Mouse (Mus musculus): Measurements from ENCODE around the gene 4930404H24Rik. TPM values are rescaled to one million over a fixed set of nuclear protein-coding genes. Genes with fewer than 3 reads are reported as not detected.
"Not testable (repeated sequence)": the region's sequence is repeated elsewhere in the genome, so short reads cannot be mapped to it uniquely, and the experiment has no call there.

Gene 4930404H24Rik
- polyA plus RNA-seq, 1 experiment = not detected

- Histone ChIP-seq H3K4me1 (ENCODE audit: control insufficient read depth, insufficient read depth, insufficient read length, low read length) (peaks cover 8% of the 10 kb centered on the region; the same call in 1 of the 2 replicates), H3K4me3 (ENCODE audit: insufficient read depth, low read depth, low read length) (peak overlapping the region; percentile 50), H3K27ac (replicated peaks; ENCODE audit: low read depth, low read length) (no peak overlapping the region)
Measured at GRCm38 (mm10) chr2:153492179-153492517, 442 bp upstream of the 4930404H24Rik start.

- H3K27ac ChIP-seq (replicated peaks; ENCODE audit: low read depth, low read length) = no peak overlapping the region
- H3K4me1 ChIP-seq (ENCODE audit: control insufficient read depth, insufficient read depth, insufficient read length, low read length) = peaks cover 8% of the 10 kb centered on the region; the same call in 1 of the 2 replicates
- no peak overlapping the region for H3K4me3 ChIP-seq (ENCODE audit: insufficient read depth, low read depth, low read length)
Measured at GRCm38 (mm10) chr2:153493393-153493731, 772 bp downstream of the 4930404H24Rik start.

GRCm38 (mm10) chr2:153493781-153494292 lies 1.2 kb downstream of the 4930404H24Rik start:
- peaks cover 8% of the 10 kb centered on the region; the same call in 1 of the 2 replicates for H3K4me1 ChIP-seq (ENCODE audit: control insufficient read depth, insufficient read depth, insufficient read length, low read length)
- H3K27ac ChIP-seq (replicated peaks; ENCODE audit: low read depth, low read length) = no peak overlapping the region

GRCm38 (mm10) chr2:153494293-153494811 lies 1.8 kb downstream of the 4930404H24Rik start:
- H3K27ac ChIP-seq (replicated peaks; ENCODE audit: low read depth, low read length) = no peak overlapping the region
- no peak overlapping the region for H3K4me3 ChIP-seq (ENCODE audit: insufficient read depth, low read depth, low read length)
- peaks cover 8% of the 10 kb centered on the region; the same call in 1 of the 2 replicates for H3K4me1 ChIP-seq (ENCODE audit: control insufficient read depth, insufficient read depth, insufficient read length, low read length)

More at GRCm38 (mm10) chr2:153493781-153494292, 1.2 kb downstream of the 4930404H24Rik start:
- no peak overlapping the region for H3K4me3 ChIP-seq (ENCODE audit: insufficient read depth, low read depth, low read length)

- not testable (repeated sequence) for H3K4me1 ChIP-seq (ENCODE audit: control insufficient read depth, insufficient read depth, insufficient read length, low read length)
Measured at GRCm38 (mm10) chr2:153495391-153495790, 2.8 kb downstream of the 4930404H24Rik start.

GRCm38 (mm10) chr2:153495818-153496217 lies 3.2 kb downstream of the 4930404H24Rik start:
- Histone ChIP-seq H3K4me3 (ENCODE audit: insufficient read depth, low read depth, low read length) (no peak overlapping the region), H3K27ac (replicated peaks; ENCODE audit: low read depth, low read length) (no peak overlapping the region), H3K4me1 (ENCODE audit: control insufficient read depth, insufficient read depth, insufficient read length, low read length) (peaks cover 8% of the 10 kb centered on the region; the same call in 1 of the 2 replicates)

More at GRCm38 (mm10) chr2:153495391-153495790, 2.8 kb downstream of the 4930404H24Rik start:
- not testable (repeated sequence) for H3K27ac ChIP-seq (replicated peaks; ENCODE audit: low read depth, low read length); H3K4me3 ChIP-seq (ENCODE audit: insufficient read depth, low read depth, low read length)

GRCm38 (mm10) chr2:153496301-153496700 lies 3.7 kb downstream of the 4930404H24Rik start:
- Histone ChIP-seq H3K4me3 (ENCODE audit: insufficient read depth, low read depth, low read length) (no peak overlapping the region), H3K27ac (replicated peaks; ENCODE audit: low read depth, low read length) (no peak overlapping the region), H3K4me1 (ENCODE audit: control insufficient read depth, insufficient read depth, insufficient read length, low read length) (peaks cover 8% of the 10 kb centered on the region; the same call in 1 of the 2 replicates)

- Histone ChIP-seq H3K27ac (replicated peaks; ENCODE audit: low read depth, low read length) (no peak overlapping the region), H3K4me3 (ENCODE audit: insufficient read depth, low read depth, low read length) (no peak overlapping the region), H3K4me1 (ENCODE audit: control insufficient read depth, insufficient read depth, insufficient read length, low read length) (peaks cover 8% of the 10 kb centered on the region; the same call in 1 of the 2 replicates)
Measured at GRCm38 (mm10) chr2:153496898-153497297, 4.3 kb downstream of the 4930404H24Rik start.

GRCm38 (mm10) chr2:153499154-153499553 lies 6.6 kb downstream of the 4930404H24Rik start:
- Histone ChIP-seq H3K4me1 (ENCODE audit: control insufficient read depth, insufficient read depth, insufficient read length, low read length) (0 out of 2 replicates have a peak, but pooled peaks cover 4% of the 10 kb centered on the region), H3K4me3 (ENCODE audit: insufficient read depth, low read depth, low read length) (no peak overlapping the region), H3K27ac (replicated peaks; ENCODE audit: low read depth, low read length) (no peak overlapping the region)

- no peak overlapping the region for H3K4me3 ChIP-seq (ENCODE audit: insufficient read depth, low read depth, low read length)
- no peaks in the 10 kb centered on the region for H3K4me1 ChIP-seq (ENCODE audit: control insufficient read depth, insufficient read depth, insufficient read length, low read length)
- no peak overlapping the region for H3K27ac ChIP-seq (replicated peaks; ENCODE audit: low read depth, low read length)
Measured at GRCm38 (mm10) chr2:153506385-153506784, 13.8 kb downstream of the 4930404H24Rik start.

GRCm38 (mm10) chr2:153507969-153508368 lies 15.4 kb downstream of the 4930404H24Rik start:
- no peak overlapping the region for H3K27ac ChIP-seq (replicated peaks; ENCODE audit: low read depth, low read length)
- H3K4me1 ChIP-seq (ENCODE audit: control insufficient read depth, insufficient read depth, insufficient read length, low read length) = no peaks in the 10 kb centered on the region
- no peak overlapping the region for H3K4me3 ChIP-seq (ENCODE audit: insufficient read depth, low read depth, low read length)

- H3K27ac ChIP-seq (replicated peaks; ENCODE audit: low read depth, low read length) = no peak overlapping the region
- no peaks in the 10 kb centered on the region for H3K4me1 ChIP-seq (ENCODE audit: control insufficient read depth, insufficient read depth, insufficient read length, low read length)
- H3K4me3 ChIP-seq (ENCODE audit: insufficient read depth, low read depth, low read length) = no peak overlapping the region
Measured at GRCm38 (mm10) chr2:153508405-153508804, 15.8 kb downstream of the 4930404H24Rik start.

GRCm38 (mm10) chr2:153509211-153510029 lies 16.8 kb downstream of the 4930404H24Rik start:
- no peak overlapping the region for H3K4me3 ChIP-seq (ENCODE audit: insufficient read depth, low read depth, low read length)
- no peaks in the 10 kb centered on the region for H3K4me1 ChIP-seq (ENCODE audit: control insufficient read depth, insufficient read depth, insufficient read length, low read length)
- no peak overlapping the region for H3K27ac ChIP-seq (replicated peaks; ENCODE audit: low read depth, low read length)

- Histone ChIP-seq H3K4me3 (ENCODE audit: insufficient read depth, low read depth, low read length) (no peak overlapping the region), H3K27ac (replicated peaks; ENCODE audit: low read depth, low read length) (no peak overlapping the region), H3K4me1 (ENCODE audit: control insufficient read depth, insufficient read depth, insufficient read length, low read length) (no peaks in the 10 kb centered on the region; the same call in 1 of the 2 replicates)
Measured at GRCm38 (mm10) chr2:153510136-153510535, 17.5 kb downstream of the 4930404H24Rik start.

GRCm38 (mm10) chr2:153511562-153511961 lies 19.0 kb downstream of the 4930404H24Rik start:
- H3K4me1 ChIP-seq (ENCODE audit: control insufficient read depth, insufficient read depth, insufficient read length, low read length) = no peaks in the 10 kb centered on the region; the same call in 1 of the 2 replicates
- no peak overlapping the region for H3K4me3 ChIP-seq (ENCODE audit: insufficient read depth, low read depth, low read length)
- H3K27ac ChIP-seq (replicated peaks; ENCODE audit: low read depth, low read length) = no peak overlapping the region
